Mouse (Mus musculus): ENCODE data around the gene Ifi35.

DNA sequence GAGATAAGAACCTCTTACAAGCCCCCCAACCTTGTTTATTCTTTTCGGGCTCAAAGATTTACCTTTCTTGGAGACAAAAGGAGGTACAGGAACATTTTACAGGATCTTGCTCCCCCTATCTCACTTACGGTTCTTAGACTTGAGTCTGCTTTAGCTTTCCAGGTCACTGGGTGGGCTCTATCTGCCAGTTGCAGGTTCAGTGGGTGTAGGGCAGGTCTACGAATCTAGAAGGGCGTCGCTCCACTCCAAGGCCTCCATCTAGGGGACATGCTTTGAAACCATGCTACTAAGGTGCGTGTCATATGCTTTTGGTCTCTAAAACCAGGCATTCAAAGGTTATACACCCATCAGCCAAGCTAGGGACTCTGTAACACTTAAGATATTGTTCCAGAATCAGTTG lies 36.0 kb downstream of the Ifi35 start:
- no peak for TF ChIP-seq CTCF (IDR thresholded peaks at IDR 0.05; ENCODE audit: low read depth, low read length)
- peak; percentile 47; the same call in 1 of the 2 replicates for TF ChIP-seq TAL1 (conservative IDR thresholded peaks at IDR 0.05; ENCODE audit: low read depth, low read length)
- no peak for TF ChIP-seq GATA1 (IDR thresholded peaks at IDR 0.05; ENCODE audit: borderline replicate concordance, low read length)
- no peak for TF ChIP-seq POLR2AphosphoS5 (IDR thresholded peaks at IDR 0.05; ENCODE audit: insufficient replicate concordance, low read depth, low read length)
- TF ChIP-seq GATA2 (IDR thresholded peaks at IDR 0.05; ENCODE audit: borderline replicate concordance, low read depth, low read length), result no peak

Data from G1E (cell line).